Mouse (Mus musculus) myocyte (in vitro differentiated cells): ENCODE data around the gene Tcap.
A peak's percentile ranks its signal among the peaks of the same experiment; 100 is the strongest.

Experiments
- E2F4 ChIP-seq: IDR thresholded peaks from one replicate; pipeline ENCODE4 v1.6.1; 2011; ENCODE audit warnings: mild to moderate bottlenecking, control low read depth, moderate library complexity; ENCODE audit not compliant: insufficient read depth
- MAX ChIP-seq: IDR thresholded peaks from one replicate; pipeline ENCODE4 v1.6.1; 2011; ENCODE audit warnings: low read depth, mild to moderate bottlenecking, control low read depth
- MYOD1 ChIP-seq, 3 experiments: IDR thresholded peaks; one replicate each; pipeline ENCODE4 v1.6.1; 2011; ENCODE audit warnings: control low read depth in 2 of 3, low read depth in 2 of 3, mild to moderate bottlenecking in 2 of 3, moderate library complexity in 1 of 3; ENCODE audit not compliant: insufficient read length in 2 of 3, control insufficient read depth in 1 of 3
- MYOG ChIP-seq, 3 experiments: IDR thresholded peaks; one replicate each; pipeline ENCODE4 v1.6.1; 2011; ENCODE audit warnings: control low read depth in 2 of 3, low read depth in 2 of 3, mild to moderate bottlenecking in 2 of 3; ENCODE audit not compliant: insufficient read length in 2 of 3, control insufficient read depth in 1 of 3, insufficient read depth in 1 of 3
- POLR2A ChIP-seq: IDR thresholded peaks from one replicate; pipeline ENCODE4 v1.6.1; 2011; ENCODE audit warnings: low read depth, mild to moderate bottlenecking, control low read depth, moderate library complexity; ENCODE audit not compliant: insufficient read length
- POLR2AphosphoS2 ChIP-seq: IDR thresholded peaks from one replicate; pipeline ENCODE4 v1.6.1; 2011; ENCODE audit warnings: low read depth, control low read depth; ENCODE audit not compliant: insufficient read length
- REST ChIP-seq: IDR thresholded peaks from one replicate; pipeline ENCODE4 v1.6.1; 2011; ENCODE audit warnings: mild to moderate bottlenecking, control low read depth, moderate library complexity; ENCODE audit not compliant: insufficient read depth, insufficient read length
- TCF3 ChIP-seq: IDR thresholded peaks from one replicate; pipeline ENCODE4 v1.6.1; 2011; ENCODE audit warnings: low read depth, control low read depth; ENCODE audit not compliant: insufficient read length
- USF1 ChIP-seq: IDR thresholded peaks from one replicate; pipeline ENCODE4 v1.6.1; 2011; ENCODE audit warnings: low read depth, mild to moderate bottlenecking, control low read depth, moderate library complexity

DNA sequence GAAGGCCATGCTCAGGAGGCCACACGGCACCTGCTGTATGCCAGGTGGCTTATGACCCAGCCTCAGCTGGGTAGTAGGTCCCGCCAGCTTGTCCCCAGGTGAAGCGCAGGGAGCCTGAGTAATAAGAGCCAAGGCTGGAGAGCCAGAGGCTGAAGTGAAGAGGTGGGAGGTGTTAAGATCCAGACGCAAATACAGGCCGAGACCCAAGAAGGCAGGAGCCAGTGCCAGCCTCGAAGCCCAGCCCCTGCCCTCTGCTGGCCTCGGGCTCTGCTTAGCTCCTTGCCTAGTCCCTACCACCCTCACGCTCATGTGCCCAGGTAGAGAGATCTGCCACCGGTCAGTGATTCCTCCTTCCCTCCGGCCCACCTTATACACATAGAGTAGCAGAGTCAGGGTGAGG, 4.7 kb downstream of the Tcap start:
- TF ChIP-seq MAX (no peak), POLR2A (no peak), MYOG (IDR thresholded peaks at IDR 0.05; ENCODE audit: control insufficient read depth in 1 of 3, insufficient read depth in 1 of 3, insufficient read length in 2 of 3, low read depth in 2 of 3) (no peak), POLR2AphosphoS2 (no peak), USF1 (no peak), E2F4 (no peak), TCF3 (no peak), REST (no peak), MYOD1 (IDR thresholded peaks at IDR 0.05; ENCODE audit: control insufficient read depth in 1 of 3, insufficient read length in 2 of 3, low read depth in 2 of 3) (peak in 1 of 3 experiments; percentile 1)
